Mouse (Mus musculus) fat pad, adult 2 months (tissue): ENCODE results near the gene Proz.

Source experiments
- DNase-seq: peaks from one replicate; pipeline ENCODE4 v3.0.0-alpha.2; 2011; ENCODE audit warnings: low read depth, low spot score; ENCODE audit errors: extremely low read depth

The Proz gene

DNA sequence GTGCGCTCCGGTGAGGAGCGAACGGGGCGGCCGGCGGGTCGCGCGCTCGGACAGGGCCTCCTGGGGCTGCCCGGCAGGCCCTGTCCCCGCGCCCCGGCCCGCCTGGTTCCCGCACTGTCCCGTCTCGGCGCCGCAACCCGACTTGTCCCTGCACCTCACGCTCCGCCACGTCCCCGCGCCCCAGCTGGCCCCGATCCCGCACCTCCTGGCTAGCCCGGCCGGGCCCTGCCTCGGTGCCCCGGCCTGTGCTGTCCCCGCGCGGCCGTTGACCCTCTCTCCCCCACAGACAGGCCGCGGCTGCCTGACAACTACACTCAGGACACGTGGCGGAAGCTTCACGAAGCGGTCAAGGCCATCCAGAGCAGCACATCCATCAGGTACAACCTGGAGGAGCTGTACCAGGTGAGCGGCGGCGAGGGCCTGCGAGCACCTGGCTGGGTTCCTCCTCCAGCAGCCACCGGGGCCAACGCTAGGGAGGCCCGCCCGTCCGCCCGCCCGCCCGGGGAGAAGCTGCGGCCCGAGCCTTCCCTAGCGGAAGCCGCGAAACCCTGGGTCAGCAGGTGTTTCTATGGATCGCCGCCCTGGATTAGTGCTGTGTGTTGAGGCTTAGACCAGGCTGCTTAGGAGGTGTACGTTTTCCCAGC is 45.3 kb downstream of the Proz start:
- DNase-seq: no peak

DNA sequence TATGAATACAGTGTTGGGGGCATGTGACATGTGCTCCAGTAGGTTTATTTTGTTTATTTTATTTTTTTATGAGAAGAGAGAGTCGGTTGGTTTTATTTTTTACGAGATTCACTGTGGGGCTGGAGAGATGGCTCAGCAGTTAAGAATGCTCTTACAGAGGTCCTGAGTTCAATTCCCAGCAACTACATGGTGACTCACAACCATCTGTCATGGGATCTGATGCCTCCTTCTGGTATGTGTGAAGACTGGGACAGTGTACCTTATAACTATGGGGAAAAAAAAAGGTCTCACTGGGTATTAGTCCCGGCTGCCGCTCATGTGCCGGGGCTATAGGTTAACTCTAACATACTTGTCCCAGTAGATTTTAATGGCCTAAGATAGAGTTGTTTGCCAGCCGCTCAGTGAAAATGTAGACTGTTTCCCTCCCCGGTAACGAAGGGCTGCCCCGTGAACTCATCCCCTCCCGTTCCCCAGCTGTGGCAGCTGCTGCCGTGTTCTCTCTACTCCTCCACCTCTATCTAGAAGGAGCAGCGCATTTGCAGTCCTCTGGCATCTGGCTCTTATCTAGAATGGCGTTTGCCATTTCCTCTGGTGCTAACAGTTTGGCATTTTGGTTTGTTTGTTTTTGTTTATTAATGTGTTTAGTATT is 47.4 kb downstream of the Proz start:
- no peak for DNase-seq

DNA sequence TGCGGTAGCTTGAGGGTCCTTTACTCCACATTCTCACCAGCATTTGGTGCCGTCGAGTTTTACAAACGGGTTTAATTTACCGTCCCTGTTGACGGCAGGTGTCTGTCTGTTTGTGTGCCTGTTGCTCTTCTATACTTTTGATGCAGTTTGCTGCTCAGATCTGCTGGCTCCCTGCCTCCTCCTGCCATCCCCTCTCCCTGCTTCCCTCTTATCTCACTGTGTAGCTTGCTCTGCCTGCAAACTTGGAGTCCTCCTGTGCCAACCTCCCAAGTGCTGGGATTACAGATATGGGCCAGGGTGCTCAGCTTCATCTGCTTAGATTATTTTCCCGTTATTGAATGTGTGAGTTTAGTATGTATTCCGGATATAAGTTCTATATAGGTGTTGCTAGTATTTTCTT is 48.3 kb downstream of the Proz start:
- DNase-seq: no peak

DNA sequence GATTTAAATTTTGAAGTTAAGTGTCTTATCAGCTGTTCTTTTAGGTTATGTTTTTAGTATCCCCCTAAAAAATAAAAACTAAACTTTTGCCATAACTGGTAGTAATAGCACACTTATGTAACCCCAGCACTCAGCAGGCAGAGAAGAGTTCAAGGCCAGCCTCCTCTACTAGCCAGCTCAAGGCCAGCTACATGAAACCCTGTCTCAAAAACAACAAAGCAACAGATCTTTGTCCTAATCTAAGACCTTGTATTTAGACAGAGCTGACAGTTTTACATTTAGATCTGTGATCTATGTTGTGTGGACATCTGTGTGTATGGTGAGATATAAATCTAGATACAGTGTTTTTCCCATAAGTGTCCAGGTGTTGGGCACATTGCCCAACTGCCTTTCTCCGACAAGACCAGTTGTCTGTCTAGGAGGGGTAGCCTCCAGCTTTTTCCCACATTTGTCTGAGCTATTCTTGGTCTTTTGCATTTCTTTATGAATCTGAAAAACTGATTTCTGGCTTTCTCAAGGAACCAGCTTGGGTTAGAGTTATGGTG is 48.8 kb downstream of the Proz start:
- no peak for DNase-seq

DNA sequence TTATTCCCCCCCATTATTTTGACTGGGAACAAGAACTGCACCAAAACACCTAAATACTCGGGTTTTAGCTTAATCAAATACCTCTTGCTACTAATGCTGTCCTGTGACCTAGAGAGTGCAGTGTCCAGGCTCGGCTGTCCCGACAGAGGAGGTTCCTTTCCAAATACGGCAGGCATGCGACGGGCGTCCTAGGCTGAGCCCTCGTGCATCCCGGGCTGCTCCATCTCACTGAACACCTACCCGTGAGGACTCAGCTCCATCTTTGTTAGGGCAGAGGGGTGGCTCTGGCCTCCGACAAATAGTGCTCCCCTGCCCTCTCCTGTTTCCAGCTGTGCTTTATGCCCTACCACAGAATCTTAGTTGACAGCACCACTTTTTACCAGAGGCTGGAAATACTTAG is 51.2 kb downstream of the Proz start:
- DNase-seq: no peak

DNA sequence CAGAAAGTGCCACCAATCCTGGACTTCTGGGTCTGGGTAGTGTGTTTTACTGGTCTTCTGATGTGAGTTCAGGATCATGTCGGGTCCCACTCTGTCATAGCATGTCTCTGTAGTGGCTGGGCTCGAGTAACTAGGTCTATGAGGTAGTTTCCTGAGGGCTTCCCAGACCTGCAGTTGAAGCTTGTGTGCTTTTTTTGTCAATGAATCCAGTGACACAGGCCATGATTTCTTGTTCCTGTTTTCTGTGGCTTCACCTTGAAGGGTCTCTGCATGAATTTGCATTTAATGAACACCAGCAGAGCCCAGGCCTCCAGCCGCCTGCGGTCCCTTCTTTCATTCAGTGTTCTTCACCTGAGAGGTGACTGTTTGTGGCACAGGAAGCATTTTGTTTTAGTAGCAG is 52.5 kb downstream of the Proz start:
- no peak for DNase-seq

DNA sequence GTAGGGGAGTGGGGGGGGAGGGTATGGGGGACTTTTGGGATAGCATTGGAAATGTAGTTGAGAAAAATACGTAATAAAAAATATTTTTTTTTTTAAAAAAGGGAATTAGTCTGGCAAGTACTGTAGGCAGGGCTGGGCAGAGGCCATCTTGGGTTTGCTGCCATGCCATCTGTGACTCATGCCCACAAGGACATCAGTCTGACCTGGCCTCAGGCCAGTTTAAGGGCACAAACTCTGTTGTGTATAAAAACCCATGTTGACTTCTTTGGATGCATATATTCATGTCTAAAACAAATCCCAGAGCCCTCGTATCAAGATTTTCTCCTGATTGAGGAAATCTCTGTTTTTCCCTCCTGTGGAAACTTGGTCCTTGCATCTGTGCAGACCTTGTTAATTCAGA is 56.4 kb downstream of the Proz start:
- DNase-seq: no peak

DNA sequence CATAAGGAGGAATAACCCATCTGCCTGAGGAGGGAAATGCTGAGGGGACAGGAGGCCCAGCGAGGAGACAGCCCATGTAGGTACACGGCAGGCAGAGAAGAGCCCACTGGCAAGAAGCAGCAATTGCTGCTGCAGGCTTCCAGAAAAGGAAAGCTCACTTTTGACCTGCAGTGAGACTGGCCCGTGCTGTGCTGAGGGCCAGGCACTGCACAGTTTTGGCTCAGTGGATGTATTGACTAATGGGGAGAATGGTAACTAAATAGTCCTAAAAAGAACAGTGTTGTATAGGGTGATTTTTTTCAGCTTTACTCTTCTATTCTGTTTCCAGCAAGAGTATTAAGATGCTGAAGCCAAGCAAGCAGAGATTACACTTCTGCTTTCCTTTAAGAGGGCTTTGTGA is 57.8 kb downstream of the Proz start:
- DNase-seq: no peak

DNA sequence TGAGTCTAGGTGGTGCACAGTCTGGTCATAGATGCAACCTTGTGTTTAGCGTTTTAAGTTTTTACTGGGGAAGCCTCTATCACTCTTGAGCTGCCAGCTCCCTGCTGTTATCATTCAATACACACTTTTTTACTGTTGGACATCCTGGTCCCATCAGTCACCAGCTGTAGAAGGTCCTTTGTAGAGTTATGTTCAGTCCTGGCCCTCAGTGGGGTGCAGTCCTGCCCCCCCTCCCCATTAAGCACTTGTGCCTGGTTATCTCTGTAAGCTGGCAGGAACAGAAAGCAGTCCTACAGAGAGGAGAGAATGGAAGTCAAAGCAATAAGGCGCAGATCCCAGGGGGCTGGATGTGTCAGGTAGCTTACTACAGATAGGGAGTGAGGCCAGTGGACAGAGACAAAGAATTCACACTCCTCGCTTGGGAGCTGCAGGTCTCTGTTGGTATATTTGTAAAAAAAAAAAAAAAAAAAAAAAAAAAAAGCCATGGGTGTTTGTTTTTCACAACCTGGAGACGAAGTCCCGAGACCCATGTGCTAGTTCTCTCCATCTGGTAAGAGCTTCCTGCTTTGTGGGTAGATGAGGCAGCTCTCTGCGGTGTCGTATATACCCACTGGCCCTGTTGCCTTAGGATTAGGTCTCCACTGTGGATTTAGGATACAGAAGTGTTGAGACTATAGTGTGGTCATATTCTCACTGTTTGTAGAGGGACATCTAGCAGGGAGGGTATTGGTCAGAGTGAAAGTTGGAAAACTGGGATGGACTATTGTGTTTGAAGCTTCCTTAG is 60.4 kb downstream of the Proz start:
- DNase-seq: no peak

DNA sequence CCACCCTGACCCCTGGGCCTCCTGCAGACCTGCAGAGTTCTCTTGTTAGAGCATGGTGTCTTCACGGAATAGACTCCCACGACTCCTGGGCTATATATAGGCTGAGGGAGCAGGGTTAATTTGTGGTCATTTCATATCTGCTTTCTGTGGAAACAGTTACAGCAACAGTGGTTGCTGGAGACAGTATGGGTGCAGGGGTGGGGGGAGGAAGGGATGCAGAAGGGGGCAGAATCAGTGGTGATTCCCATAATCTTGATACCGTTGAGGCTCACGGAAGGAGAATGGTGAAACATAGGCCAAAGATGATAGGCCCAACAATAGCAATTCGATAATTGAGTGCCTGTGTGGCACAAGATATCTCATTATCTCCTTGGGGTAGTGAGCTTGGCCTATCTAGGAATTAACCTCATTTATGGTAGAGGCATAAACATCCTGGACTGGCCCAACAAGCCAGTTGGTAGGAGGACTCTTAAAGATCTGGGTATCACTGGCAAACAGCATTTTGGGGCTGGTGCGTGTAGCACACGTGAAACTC is 62.2 kb downstream of the Proz start:
- no peak for DNase-seq

DNA sequence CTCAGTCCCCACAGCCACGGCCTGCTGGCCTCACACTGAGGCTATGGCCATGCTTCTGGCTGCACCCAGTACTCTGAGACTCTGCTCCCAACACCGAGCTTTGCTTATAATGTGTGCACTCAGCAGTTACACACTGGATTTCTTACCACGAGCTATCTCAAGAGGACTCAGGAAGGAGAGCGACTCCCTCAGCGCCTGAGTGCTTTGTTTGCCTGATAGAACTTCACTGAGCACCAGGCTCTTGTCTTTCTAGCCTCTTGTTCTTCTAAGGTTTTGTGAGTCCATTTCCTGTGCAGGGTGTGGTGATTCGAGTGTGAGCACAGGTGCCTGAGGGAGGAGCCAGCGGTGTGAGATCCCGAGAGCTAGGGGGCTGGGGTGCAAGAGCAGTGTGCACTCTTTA is 64.2 kb downstream of the Proz start:
- no peak for DNase-seq
